Mouse (Mus musculus) hematopoietic stem cell, adult 5-6 weeks (primary cell): Measurements from ENCODE around the gene Slc37a4. TPM values are rescaled to one million over a fixed set of nuclear protein-coding genes. Genes with fewer than 3 reads are reported as not detected.
"Not testable (repeated sequence)": the region's sequence is repeated elsewhere in the genome, so short reads cannot be mapped to it uniquely, and the experiment has no call there.

Experiments used
- ATAC-seq, 2 experiments: fragments of 125-278 bp in 1 of 2; replicated peaks in 1 of 2; 2 replicates each; pipeline ENCODE4 v1.8.0; 2016 to 2017; ENCODE audit warnings: inconsistent platforms in 2 of 2, mild to moderate bottlenecking in 2 of 2, moderate number of reproducible peaks in 2 of 2, low read depth in 1 of 2, moderate TSS enrichment in 1 of 2; ENCODE audit not compliant: low FRiP score in 2 of 2, poor library complexity in 2 of 2, severe bottlenecking in 2 of 2, insufficient read depth in 1 of 2, low TSS enrichment in 1 of 2
- total RNA-seq: library from RNA; stranded (forward); fragments of 172-1452, 232-1000 nt; gene quantifications from 2 replicates; pipeline ENCODE4 v1.2.3, GENCODE M21; 2017

Slc37a4 gene
- 15.8 and 20.2 TPM in 2 replicates for total RNA-seq

DNA sequence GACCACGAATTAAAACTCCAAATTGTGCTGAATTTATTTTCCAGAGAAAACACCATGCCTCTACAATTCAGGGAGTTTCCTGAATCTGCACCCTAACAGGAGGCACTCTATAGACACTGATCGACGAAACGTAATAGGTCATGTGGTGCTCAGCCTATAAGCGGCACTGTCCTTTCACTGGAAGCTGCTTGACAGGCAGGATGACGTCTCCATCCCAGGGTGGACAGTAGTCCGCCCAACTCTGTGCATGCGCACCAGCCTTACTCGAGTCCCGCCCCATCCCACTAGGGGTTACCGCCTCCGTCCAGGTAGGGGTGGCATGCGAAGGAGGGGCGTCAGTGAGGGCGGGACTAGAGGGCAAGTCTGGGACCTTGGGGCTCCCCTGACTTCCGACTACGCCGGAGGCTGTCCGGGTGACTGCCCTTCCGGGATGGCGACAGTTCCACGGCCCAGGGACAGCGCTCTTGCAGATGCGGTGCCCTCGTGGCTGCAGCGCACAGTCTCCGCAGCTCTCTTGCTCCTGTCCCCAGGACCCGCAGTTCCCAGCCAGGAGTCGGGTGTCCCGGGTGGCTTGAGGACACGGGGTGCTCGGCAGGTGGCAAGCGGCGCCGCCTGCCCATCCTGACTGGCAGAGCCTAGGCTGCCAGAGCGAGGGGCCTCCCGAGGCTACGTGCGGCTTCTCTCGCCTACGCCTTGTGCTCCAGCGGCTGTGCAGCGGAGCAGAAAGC is at the start of gene Slc37a4:
Slc37a4 (plus strand) TSS at position 169 of the 728 bp plus-strand sequence.
- peak; percentile 97 to 99 for ATAC-seq

GRCm38 (mm10) chr9:44347166-44347565 is 49.5 kb upstream of the Slc37a4 start:
- no peak for ATAC-seq

GRCm38 (mm10) chr9:44347621-44348020 is 49.0 kb upstream of the Slc37a4 start:
- no peak for ATAC-seq

GRCm38 (mm10) chr9:44348546-44348945 is 48.1 kb upstream of the Slc37a4 start:
- ATAC-seq, result no peak

GRCm38 (mm10) chr9:44351396-44351795 is 45.3 kb upstream of the Slc37a4 start:
- ATAC-seq, result no peak

DNA sequence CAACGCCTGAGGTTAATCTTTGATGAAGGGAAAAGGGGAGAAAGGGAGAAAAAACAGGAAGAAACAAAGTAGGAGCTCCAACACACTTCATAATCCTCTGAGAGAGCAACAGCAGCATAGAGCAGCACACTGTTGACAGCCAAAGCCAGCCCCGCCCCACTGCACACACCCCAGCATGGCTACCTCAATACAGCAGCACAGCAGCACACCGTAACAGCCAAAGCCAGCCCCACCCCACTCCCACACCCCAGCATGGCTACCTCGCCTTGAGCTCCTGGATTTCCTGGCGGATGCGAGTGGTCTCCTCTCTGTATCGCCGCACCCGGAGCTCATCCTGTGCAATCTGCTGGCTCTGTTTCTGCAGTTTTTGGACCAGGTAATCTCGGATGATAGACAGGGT is 44.3 kb upstream of the Slc37a4 start:
- ATAC-seq, result no peak

GRCm38 (mm10) chr9:44353142-44353541 is 43.5 kb upstream of the Slc37a4 start:
- no peak for ATAC-seq

- peak; percentile 29 to 42; a peak in 2 of 4 replicates for ATAC-seq
Observed at GRCm38 (mm10) chr9:44357207-44357606, 39.4 kb upstream of the Slc37a4 start.

DNA sequence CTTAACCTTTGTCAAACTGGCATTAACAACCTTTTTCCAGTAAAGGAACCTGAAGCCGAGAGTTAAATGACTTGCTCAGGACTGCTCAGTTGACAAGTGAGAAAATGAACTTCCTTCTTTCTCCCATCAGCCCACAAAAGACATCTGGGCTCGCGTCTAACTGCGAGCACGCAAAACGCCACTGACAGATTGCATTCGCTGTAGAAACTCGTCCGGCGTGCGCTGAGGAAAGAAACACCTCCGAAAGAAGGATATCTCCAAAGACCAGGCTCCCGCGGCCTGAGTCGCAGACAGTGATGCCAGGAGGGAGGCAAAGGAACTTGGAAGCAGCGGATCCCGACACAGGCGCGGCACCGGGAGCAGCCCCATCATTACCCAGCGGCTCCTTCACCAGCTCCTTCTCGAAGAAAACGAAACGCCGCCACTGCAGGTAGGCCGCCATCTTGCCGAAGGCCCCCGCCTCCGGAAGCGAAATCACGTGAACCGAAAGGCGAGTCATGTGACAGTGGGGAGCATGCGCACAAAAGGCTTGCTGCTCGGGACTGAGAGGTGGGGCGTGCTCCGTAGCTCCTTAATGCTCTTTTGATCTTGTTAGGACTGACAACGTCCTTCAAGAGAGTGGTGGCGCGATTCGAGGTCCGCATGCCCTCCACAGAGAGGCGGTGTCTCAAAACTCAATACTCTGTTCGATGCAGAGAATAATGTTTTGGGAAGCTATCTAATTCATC is 35.3 kb upstream of the Slc37a4 start, which contains the start of gene Vps11:
Vps11 (minus strand) TSS at position 481 of the 728 bp plus-strand sequence.
- ATAC-seq, result peak; percentile 88 to 98

DNA sequence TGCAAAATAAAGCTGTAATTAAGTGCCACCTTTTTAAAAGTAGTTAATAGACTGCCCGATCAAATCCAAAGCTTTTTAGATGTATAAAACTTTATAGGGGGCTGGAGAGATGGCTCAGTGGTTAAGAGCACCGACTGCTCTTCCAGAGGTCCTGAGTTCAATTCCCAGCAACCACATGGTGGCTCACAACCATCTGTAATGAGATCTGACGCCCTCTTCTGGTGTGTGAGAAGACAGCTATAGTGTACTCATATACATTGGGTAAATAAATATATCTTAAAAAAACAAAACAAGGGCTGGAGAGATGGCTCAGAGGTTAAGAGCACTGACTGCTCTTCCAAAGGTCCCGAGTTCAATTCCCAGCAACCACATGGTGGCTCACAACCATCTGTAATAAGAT is 34.7 kb upstream of the Slc37a4 start:
- ATAC-seq, result not testable (repeated sequence)

GRCm38 (mm10) chr9:44364480-44364879 is 32.2 kb upstream of the Slc37a4 start:
- no peak for ATAC-seq

GRCm38 (mm10) chr9:44373386-44373785 is 23.3 kb upstream of the Slc37a4 start:
- no peak for ATAC-seq

GRCm38 (mm10) chr9:44376141-44376540 is 20.5 kb upstream of the Slc37a4 start:
- no peak for ATAC-seq

DNA sequence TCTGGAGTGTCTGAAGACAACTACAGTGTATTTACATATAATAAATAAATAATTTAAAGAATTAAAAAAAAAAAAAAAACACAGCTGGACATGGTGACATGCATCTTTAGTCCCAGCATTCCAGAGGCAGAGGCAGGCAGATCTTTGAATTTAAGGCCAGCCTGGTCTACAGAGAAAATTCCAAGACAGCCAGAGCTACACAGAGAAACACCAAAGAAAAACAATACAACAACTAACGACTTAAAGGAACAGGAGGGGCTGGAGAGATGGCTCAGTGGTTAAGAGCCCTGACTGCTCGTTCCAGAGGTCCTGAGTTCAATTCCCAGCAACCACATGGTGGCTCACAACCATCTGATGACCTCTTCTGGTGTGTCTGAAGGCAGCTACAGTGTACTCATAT is 19.3 kb upstream of the Slc37a4 start:
- ATAC-seq, result not testable (repeated sequence)

DNA sequence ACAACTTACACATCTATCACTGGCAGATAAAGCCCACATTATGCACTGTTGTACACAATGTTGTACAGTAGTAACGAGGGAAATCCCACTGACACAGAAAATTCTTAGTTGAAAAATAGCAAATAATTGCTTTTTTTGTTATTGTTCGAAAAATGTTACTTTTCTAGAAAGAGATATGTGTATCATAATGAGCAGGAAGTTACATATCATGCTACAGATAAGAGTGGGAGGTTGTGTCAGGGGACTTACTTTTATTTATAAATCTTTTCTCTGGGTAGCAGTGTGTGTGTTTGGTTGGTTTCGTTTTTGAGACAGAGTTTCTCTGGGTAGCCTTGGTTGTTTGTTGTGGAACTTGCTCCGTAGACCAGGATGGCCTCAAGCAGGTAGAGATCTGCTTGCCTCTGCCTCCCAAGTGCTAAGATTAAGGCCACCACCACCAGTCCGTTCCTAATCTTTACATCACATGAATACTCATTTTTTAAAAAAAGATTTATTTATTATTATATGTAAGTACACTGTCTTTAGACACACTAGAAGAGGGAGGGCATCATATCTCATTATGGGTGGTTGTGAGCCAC is 18.4 kb upstream of the Slc37a4 start:
- ATAC-seq, result no peak

- peak; percentile 96 for ATAC-seq
Observed at GRCm38 (mm10) chr9:44379054-44379834, 17.4 kb upstream of the Slc37a4 start, which contains the start of gene Hyou1. Hyou1 (plus strand) TSS chr9:44379490.

- no peak for ATAC-seq
Observed at GRCm38 (mm10) chr9:44379862-44380261, 16.8 kb upstream of the Slc37a4 start.
